Mouse (Mus musculus): ENCODE measurements around the gene Obox7. TPM values are rescaled to one million over a fixed set of nuclear protein-coding genes. Genes with fewer than 3 reads are reported as not detected.

The Obox7 gene
- total RNA-seq (2023), result not detected in 4 replicates

GRCm38 (mm10) chr7:14659196-14659595 lies at the start of gene Obox7:
Gene Obox7, plus strand, starts transcription at chr7:14659496.

Other genes with a start within 250 kb of the Obox7 start
- gene Sult2a8, start 212.7 kb upstream of the Obox7 start, total RNA-seq (2023), result not detected in 4 replicates
- not detected in 4 replicates for gene Sult2a7, start 165.3 kb upstream of the Obox7 start, total RNA-seq (2023)
- not detected in 4 replicates for gene Vmn1r90, start 96.0 kb upstream of the Obox7 start, total RNA-seq (2023)